Mouse (Mus musculus) neural tube, embryonic 12.5 days (tissue): ENCODE results near the gene 1700016H13Rik. TPM values are rescaled to one million over a fixed set of nuclear protein-coding genes. Genes with fewer than 3 reads are reported as not detected.

ENCODE experiments used
- ATAC-seq: fragments of 200-750 bp; cut with Nextera tagmentation; 2 replicates; pipeline ENCODE4 v1.8.0; 2017; ENCODE audit warnings: low read depth, mild to moderate bottlenecking, moderate TSS enrichment, moderate library complexity; ENCODE audit not compliant: low FRiP score
- H3K27ac ChIP-seq: fragments of 300-500 bp; sonication (generic); 2 replicates; pipeline ENCODE4 v1.5.1; 2016
- H3K27me3 ChIP-seq: fragments of 300-500 bp; sonication (generic); replicated peaks from 2 replicates; pipeline ENCODE4 v1.6.1; 2016; ENCODE audit warnings: mild to moderate bottlenecking
- H3K36me3 ChIP-seq: fragments of 300-500 bp; sonication (generic); 2 replicates; pipeline ENCODE4 v1.6.1; 2016; ENCODE audit warnings: mild to moderate bottlenecking
- H3K4me1 ChIP-seq: fragments of 300-500 bp; sonication (generic); 2 replicates; pipeline ENCODE4 v1.6.1; 2016
- H3K4me2 ChIP-seq: fragments of 300-500 bp; sonication (generic); replicated peaks from 2 replicates; pipeline ENCODE4 v1.6.1; 2016; ENCODE audit warnings: mild to moderate bottlenecking
- H3K4me3 ChIP-seq: fragments of 300-500 bp; sonication (generic); 2 replicates; pipeline ENCODE4 v1.5.1; 2016
- H3K9ac ChIP-seq: fragments of 300-500 bp; sonication (generic); 2 replicates; pipeline ENCODE4 v1.6.1; 2016; ENCODE audit warnings: mild to moderate bottlenecking
- H3K9me3 ChIP-seq: fragments of 300-500 bp; sonication (generic); 2 replicates; pipeline ENCODE4 v1.6.1; 2016; ENCODE audit warnings: mild to moderate bottlenecking
- WGBS: fragments of 180-500 bp; shearing (Covaris S2); methylation state at CpG from one replicate; pipeline ENCODE4 v1.1.7; 2016; 5-methylcytosine and 5-hydroxymethylcytosine counted together
- polyA plus RNA-seq: library from polyadenylated mRNA; unstranded; fragments of >200 nt; fragmentation: Nextera tagmentation; extraction: Ambion mirVana; gene quantifications from 2 replicates; pipeline ENCODE4 v1.2.1, GENCODE M21; 2016

Gene 1700016H13Rik
- polyA plus RNA-seq, 1 experiment from 2014 or later: 0.22 TPM

DNA sequence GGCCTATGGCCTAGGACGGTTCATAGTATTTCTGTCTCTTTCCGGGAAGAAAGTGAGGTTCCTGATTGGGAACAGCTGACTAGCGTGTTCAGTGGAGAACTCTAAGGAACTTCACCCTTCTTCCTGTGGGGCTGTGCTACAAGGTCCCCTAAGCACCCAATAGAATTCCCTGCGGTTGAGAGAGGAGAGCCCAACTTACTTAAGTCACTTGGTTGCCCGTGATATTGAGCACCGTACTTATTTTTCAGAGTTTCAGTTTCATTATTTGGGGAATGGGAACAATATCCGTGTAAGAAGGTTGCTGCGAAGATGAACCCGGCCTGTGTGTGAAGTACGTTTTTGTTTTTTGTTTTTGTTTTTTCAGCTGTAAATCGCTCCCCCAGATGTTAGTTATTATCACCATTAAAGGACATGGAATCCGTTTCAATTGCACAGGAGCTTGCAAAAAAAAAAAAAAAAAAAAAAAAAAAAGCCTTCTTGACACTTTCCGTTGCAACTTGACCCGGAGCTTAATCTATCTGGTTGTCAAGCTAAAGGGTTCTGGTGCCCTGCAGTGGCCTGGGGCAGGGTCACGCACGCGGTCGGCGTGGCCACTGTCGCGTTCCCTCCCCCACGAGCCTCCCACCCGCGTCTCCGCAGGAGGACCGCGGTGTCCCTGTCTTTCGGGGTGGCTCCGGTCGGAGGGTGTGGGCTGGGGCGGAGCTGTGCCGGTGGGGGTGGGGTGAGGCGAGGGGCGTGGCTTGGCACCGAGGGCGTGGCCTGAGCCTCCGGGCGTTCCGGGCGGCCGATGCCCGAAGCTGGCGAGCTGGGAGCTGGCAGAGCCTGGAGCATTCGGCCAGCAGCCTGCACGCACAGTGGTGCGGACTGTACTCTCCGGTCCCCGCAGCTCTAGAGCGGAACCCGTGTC is 36.1 kb upstream of the 1700016H13Rik start, which contains the start of gene Aff1:
Gene Aff1 (plus strand): TSS at position 751 of the 907 bp plus-strand sequence.
- 5% methylated on average over 50 of the region's 50 CpGs for WGBS
- no peaks in the 10 kb centered on the region for H3K36me3 ChIP-seq

DNA sequence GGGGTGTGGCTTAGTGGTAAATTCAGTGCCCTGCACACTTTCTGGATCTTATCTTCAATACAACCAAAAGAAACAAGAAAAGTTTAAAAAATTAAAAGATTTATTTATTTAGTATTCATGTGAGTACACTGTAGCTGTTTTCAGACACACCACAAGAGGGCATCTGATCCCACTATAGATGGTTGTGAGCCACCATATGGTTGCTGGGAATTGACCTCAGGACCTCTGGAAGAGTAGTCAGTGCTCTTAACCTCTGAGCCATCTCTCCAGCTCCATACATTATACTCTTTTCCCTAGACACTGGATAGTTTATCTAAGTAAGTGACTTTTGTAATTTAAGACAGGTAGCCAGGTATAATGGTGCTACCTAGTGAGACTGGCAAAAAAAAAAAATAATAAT is 35.4 kb upstream of the 1700016H13Rik start:
- Histone ChIP-seq H3K4me1 (peaks cover 20% of the 10 kb centered on the region), H3K27me3 (peaks cover 28% of the 10 kb centered on the region), H3K36me3 (no peaks in the 10 kb centered on the region), H3K9me3 (no peaks in the 10 kb centered on the region), H3K9ac (no peak overlapping the region), H3K27ac (no peak overlapping the region), H3K4me2 (no peak overlapping the region), H3K4me3 (no peak overlapping the region)
- ATAC-seq: no peak

More for the DNA sequence above, 36.1 kb upstream of the 1700016H13Rik start, which contains the start of gene Aff1:
- no peak within 1 kb of the TSS for H3K27ac ChIP-seq
- peaks cover 20% of the 10 kb centered on the region for H3K4me1 ChIP-seq
- H3K4me3 ChIP-seq: peak within 1 kb of the TSS; percentile 57
- peaks cover 28% of the 10 kb centered on the region for H3K27me3 ChIP-seq
- H3K9ac ChIP-seq: peak within 1 kb of the TSS; percentile 55
- peak; percentile 87 for ATAC-seq
- peak within 1 kb of the TSS; percentile 98 for H3K4me2 ChIP-seq
- H3K9me3 ChIP-seq: no peaks in the 10 kb centered on the region

DNA sequence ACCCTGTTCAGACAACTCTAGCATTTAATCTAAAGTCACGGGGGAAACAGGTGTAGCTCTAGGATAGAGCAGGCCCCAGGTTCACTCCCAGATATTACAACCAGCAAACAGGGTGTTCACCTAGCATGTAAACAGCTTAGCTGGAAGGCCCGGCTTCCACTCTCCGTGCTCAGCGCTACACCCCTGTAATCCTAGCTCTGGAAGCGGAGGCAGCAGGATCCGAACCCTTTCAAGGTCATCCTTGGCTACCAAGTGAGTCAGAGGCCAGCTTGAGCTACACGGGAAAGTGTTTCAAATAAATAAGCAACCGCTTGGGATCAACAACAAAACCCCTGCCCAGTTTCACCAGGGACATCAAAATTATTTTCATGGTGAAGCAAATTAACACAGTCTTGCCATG is 34.4 kb upstream of the 1700016H13Rik start:
- Histone ChIP-seq H3K9me3 (no peaks in the 10 kb centered on the region), H3K4me3 (no peak overlapping the region), H3K4me2 (no peak overlapping the region), H3K27me3 (peaks cover 28% of the 10 kb centered on the region), H3K9ac (no peak overlapping the region), H3K36me3 (no peaks in the 10 kb centered on the region), H3K27ac (no peak overlapping the region), H3K4me1 (peaks cover 20% of the 10 kb centered on the region)
- ATAC-seq: no peak
- 92% methylated on average over 8 of the region's 8 CpGs for WGBS

DNA sequence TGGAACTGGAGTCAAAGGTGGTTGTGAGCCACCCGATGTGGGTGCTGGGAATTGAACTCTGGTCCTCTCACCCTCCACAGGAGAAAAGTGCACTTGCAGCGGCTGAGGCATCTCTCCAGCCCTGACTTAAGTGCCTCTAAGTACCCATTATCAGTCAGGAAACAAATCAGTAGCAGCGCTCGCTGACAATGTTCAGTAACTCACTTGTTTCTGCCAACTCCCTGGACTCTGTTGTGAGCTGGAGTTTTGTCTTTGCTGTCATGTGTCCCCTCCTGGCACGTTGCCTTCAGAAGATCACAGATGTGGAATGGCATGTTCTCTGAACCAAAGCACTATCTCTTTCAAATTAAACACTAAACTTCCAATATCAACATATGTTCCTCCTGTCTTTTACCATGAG is 33.8 kb upstream of the 1700016H13Rik start:
- H3K9ac ChIP-seq: no peak overlapping the region
- no peak for ATAC-seq
- H3K36me3 ChIP-seq: no peaks in the 10 kb centered on the region
- H3K27ac ChIP-seq: no peak overlapping the region
- H3K9me3 ChIP-seq: no peaks in the 10 kb centered on the region
- no peak overlapping the region for H3K4me3 ChIP-seq
- peaks cover 28% of the 10 kb centered on the region for H3K27me3 ChIP-seq
- H3K4me2 ChIP-seq: no peak overlapping the region
- 89% methylated on average over 5 of the region's 5 CpGs for WGBS
- H3K4me1 ChIP-seq: peaks cover 20% of the 10 kb centered on the region

DNA sequence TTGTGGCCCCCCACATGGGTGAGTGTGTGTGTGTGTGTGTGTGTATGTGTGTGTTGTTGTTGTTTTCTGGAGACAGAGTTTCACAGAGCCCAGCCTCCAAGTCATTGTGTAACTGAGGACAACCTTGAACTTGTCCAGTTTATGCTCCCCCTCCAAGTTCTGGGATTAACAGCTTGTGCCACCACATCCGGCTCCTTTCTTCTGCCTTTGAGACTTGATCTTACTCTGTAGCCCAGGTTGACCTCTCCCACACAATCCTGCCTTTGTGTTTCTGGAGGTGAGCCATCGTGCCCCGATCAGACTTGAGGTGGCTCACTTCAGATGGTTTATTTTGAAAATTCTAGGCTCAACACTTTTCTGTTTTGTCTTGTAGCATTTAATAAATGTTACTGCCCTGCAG is 26.0 kb upstream of the 1700016H13Rik start:
- Histone ChIP-seq H3K9me3 (no peaks in the 10 kb centered on the region), H3K9ac (no peak overlapping the region), H3K27ac (no peak overlapping the region), H3K36me3 (no peaks in the 10 kb centered on the region), H3K4me1 (no peaks in the 10 kb centered on the region), H3K4me3 (no peak overlapping the region), H3K27me3 (0 out of 2 replicates have a peak, but pooled peaks cover under 1% of the 10 kb centered on the region), H3K4me2 (no peak overlapping the region)
- ATAC-seq: no peak
- WGBS: 75% methylated on average over 3 of the region's 3 CpGs

DNA sequence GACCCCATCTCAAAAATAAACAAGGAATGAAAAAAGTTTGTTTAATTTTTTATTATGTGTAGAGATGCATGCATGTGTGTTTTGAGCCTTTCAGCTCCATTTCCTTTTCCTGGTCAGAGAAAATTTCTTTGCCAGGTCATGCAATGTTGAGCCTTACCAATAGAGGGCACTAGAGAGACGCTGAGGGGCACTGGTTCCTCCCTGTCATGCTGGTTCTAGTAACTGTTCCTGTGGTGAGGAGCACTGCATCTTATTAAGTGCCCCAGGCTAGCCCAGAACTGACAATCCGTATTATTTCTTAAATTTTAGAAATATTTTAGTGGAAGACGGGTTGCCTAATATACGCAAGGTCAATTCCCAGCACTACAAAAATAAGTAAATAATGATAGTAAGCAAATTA is 24.6 kb upstream of the 1700016H13Rik start:
- Histone ChIP-seq H3K4me3 (no peak overlapping the region), H3K4me2 (no peak overlapping the region), H3K9ac (no peak overlapping the region), H3K36me3 (no peaks in the 10 kb centered on the region), H3K9me3 (no peaks in the 10 kb centered on the region), H3K4me1 (no peaks in the 10 kb centered on the region), H3K27me3 (no peaks in the 10 kb centered on the region), H3K27ac (no peak overlapping the region)
- no peak for ATAC-seq
- WGBS: 34% methylated on average over 4 of the region's 4 CpGs

DNA sequence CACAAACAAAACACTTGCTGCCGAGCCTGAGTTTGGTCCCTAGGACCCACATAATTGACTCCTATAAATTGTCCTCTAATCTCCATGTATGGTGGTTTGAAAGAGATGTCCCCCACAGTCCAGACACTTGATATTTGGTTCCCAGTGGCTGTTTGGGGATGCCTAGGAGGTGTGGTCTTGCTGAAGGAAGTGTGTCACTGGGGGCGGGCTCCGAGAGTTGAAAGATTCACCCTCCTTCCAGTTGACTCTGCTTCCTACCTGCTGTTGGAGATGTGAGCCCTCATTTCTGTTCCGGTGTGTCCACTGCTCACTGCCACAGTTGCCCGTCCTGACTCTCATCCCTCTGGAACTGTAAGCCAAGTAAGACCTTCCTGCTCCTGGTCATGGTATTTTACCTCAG is 23.2 kb upstream of the 1700016H13Rik start:
- H3K9me3 ChIP-seq: no peaks in the 10 kb centered on the region
- H3K4me3 ChIP-seq: no peak overlapping the region
- H3K4me1 ChIP-seq: no peaks in the 10 kb centered on the region
- H3K36me3 ChIP-seq: no peaks in the 10 kb centered on the region
- H3K27ac ChIP-seq: no peak overlapping the region
- H3K9ac ChIP-seq: no peak overlapping the region
- no peaks in the 10 kb centered on the region for H3K27me3 ChIP-seq
- no peak for ATAC-seq
- no peak overlapping the region for H3K4me2 ChIP-seq
- 91% methylated on average over 5 of the region's 5 CpGs for WGBS

DNA sequence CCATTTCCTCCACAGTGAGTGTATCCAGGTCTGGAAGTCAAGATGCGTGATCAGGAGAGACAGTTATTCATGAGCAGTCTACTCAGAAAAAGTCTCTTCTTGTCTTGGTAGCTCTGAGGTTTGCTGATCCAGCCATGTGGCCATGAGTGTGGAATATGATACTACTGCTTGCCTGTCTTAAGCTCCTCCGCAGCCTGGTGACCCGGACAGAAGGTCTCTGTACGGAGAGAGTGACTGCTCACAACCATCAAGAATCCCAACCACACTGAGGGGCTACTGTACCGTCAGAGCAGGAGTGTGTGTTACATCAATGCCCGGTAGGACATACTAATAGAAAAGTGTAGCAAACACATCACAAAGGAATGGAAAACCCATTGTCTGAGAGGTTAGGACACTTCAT is 22.1 kb upstream of the 1700016H13Rik start:
- H3K4me1 ChIP-seq: no peaks in the 10 kb centered on the region
- H3K9me3 ChIP-seq: no peaks in the 10 kb centered on the region
- H3K36me3 ChIP-seq: no peaks in the 10 kb centered on the region
- no peak overlapping the region for H3K4me2 ChIP-seq
- H3K27me3 ChIP-seq: no peaks in the 10 kb centered on the region
- no peak overlapping the region for H3K27ac ChIP-seq
- no peak for ATAC-seq
- WGBS: 81% methylated on average over 6 of the region's 6 CpGs
- no peak overlapping the region for H3K4me3 ChIP-seq
- no peak overlapping the region for H3K9ac ChIP-seq

DNA sequence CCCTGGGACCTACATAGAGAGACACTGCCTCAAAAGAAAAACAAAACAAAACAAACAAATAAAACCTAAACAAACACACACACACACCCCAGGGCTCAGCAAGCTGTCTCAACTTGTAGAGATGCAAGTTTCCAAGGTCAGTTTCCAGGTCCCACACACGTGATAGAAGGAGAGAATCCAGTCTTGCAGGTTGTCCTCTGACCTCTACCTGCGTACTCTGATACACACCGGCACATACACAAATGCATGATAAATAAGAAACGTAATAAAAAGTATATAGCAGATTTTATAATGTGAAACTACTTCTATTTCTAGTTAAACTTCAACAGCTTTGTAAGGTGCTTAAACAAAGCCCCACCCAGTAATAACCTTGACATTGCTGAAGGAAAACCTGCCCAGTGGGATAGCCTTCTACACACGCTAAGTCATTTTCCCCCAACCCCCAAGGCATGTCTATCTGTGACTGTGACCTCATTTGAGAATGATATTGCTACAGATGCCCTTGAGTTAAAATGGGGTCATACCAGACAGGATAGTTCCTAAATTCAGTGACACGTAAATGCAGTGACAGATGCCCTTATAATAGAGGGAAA is 20.6 kb upstream of the 1700016H13Rik start:
- no peak overlapping the region for H3K4me2 ChIP-seq
- no peak overlapping the region for H3K27ac ChIP-seq
- H3K4me3 ChIP-seq: no peak overlapping the region
- no peaks in the 10 kb centered on the region for H3K9me3 ChIP-seq
- no peaks in the 10 kb centered on the region for H3K36me3 ChIP-seq
- 89% methylated on average over 6 of the region's 6 CpGs for WGBS
- no peak overlapping the region for H3K9ac ChIP-seq
- ATAC-seq: no peak
- H3K4me1 ChIP-seq: no peaks in the 10 kb centered on the region
- H3K27me3 ChIP-seq: no peaks in the 10 kb centered on the region

DNA sequence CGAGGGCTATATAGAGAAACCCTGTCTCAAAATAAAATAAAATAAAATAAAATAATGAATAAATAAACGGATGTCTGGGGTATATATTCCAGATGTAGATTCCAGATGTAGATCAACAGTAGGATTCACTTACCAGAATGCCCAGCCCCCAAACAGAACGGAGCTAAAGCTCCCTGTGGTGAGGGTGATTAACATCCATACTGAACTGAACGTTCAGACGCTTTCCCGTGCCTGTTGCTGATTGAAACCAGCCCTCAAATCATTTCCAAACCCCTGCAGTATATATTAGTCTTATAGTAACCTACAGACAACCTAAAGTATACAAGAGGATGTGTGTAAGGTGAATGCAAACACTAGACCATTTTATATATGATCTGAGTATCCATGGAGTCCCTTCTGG is 18.7 kb upstream of the 1700016H13Rik start:
- no peak overlapping the region for H3K27ac ChIP-seq
- WGBS: 44% methylated on average over 6 of the region's 6 CpGs
- no peaks in the 10 kb centered on the region for H3K36me3 ChIP-seq
- no peaks in the 10 kb centered on the region for H3K9me3 ChIP-seq
- no peak overlapping the region for H3K4me3 ChIP-seq
- H3K9ac ChIP-seq: no peak overlapping the region
- H3K4me1 ChIP-seq: no peaks in the 10 kb centered on the region
- H3K4me2 ChIP-seq: no peak overlapping the region
- H3K27me3 ChIP-seq: no peaks in the 10 kb centered on the region
- no peak for ATAC-seq

DNA sequence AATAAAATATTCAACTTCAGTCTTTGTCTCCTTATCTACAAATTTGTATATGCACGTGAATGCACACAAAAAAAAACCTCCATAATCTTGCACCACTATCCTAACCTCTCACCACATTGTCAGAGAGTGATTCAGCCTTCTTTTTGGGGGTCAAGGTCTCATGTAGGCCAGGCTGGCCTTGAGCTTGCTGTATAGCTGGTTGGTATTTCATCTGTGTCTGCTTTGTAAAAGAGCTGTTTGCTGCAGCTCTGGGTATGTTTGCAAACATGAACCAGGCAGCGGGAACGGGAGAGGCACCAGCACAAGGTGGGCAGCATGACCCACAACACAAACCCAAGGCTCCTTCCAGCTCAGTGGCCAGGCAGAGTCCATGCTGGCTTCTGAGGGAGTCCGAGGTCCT is 17.8 kb upstream of the 1700016H13Rik start:
- 87% methylated on average over 4 of the region's 4 CpGs for WGBS
- Histone ChIP-seq H3K4me1 (no peaks in the 10 kb centered on the region), H3K36me3 (no peaks in the 10 kb centered on the region), H3K4me2 (no peak overlapping the region), H3K4me3 (no peak overlapping the region), H3K27ac (no peak overlapping the region), H3K9me3 (no peaks in the 10 kb centered on the region), H3K9ac (no peak overlapping the region), H3K27me3 (no peaks in the 10 kb centered on the region)
- ATAC-seq: no peak

DNA sequence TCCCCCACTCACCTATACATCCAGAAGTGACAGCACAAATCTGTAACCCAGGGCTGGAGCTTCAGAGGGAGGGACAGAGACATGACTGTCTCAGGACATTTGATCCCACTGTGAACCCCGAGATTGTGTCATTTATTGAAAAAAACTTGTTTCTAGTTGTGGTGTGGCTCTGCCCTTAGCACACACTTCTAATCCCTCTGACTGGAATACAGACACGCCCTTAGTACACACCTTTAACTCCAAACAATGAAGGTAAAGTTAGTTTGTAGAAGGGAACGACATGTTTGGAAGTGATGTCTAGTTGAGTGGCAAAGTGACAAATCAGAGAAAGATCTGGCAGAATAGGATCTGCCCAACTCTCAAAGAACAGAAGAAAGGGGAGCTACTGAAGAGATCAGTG is 16.0 kb upstream of the 1700016H13Rik start:
- 71% methylated on average over 3 of the region's 3 CpGs for WGBS
- Histone ChIP-seq H3K27ac (no peak overlapping the region), H3K4me3 (no peak overlapping the region), H3K9me3 (no peaks in the 10 kb centered on the region), H3K9ac (no peak overlapping the region), H3K36me3 (no peaks in the 10 kb centered on the region), H3K4me2 (no peak overlapping the region), H3K27me3 (no peaks in the 10 kb centered on the region), H3K4me1 (no peaks in the 10 kb centered on the region)
- no peak for ATAC-seq
